Mouse (Mus musculus) heart, embryonic 14.5 days (tissue): ENCODE data around the gene Ptprn2. TPM values are rescaled to one million over a fixed set of nuclear protein-coding genes. Genes with fewer than 3 reads are reported as not detected.

ENCODE experiments used
- ATAC-seq: fragments of 200-750 bp; cut with Nextera tagmentation; 2 replicates; pipeline ENCODE4 v1.8.0; 2017; ENCODE audit warnings: low read depth, moderate TSS enrichment; ENCODE audit not compliant: insufficient number of reproducible peaks, insufficient read depth, low FRiP score
- H3K27ac ChIP-seq, 2 experiments: fragments of 200-500 bp in 1 of 2; fragments of 300-500 bp in 1 of 2; sonication (generic) in 1 of 2; replicated peaks in 1 of 2; 2 replicates each; pipeline ENCODE4 v1.5.1; 2012 to 2014; ENCODE audit warnings: low read depth in 2 of 2, low read length in 2 of 2, control low read depth in 1 of 2, mild to moderate bottlenecking in 1 of 2, mixed read lengths in 1 of 2; ENCODE audit not compliant: control insufficient read depth in 1 of 2, insufficient read depth in 1 of 2
- H3K27me3 ChIP-seq: fragments of 300-500 bp; sonication (generic); 2 replicates; pipeline ENCODE4 v1.6.1; 2014; ENCODE audit warnings: mild to moderate bottlenecking, low read length, control low read depth; ENCODE audit not compliant: control insufficient read depth, insufficient read depth
- H3K36me3 ChIP-seq: fragments of 300-500 bp; sonication (generic); 2 replicates; pipeline ENCODE4 v1.6.1; 2014; ENCODE audit warnings: mild to moderate bottlenecking, control low read depth, low read length, mixed read lengths; ENCODE audit not compliant: control insufficient read depth, insufficient read depth
- H3K4me1 ChIP-seq, 2 experiments: fragments of 200-500 bp in 1 of 2; fragments of 300-500 bp in 1 of 2; sonication (generic) in 1 of 2; 2 replicates each; pipeline ENCODE4 v1.6.1; 2012 to 2014; ENCODE audit warnings: low read length in 2 of 2, control low read depth in 1 of 2, mixed read lengths in 1 of 2; ENCODE audit not compliant: control insufficient read depth in 2 of 2, insufficient read depth in 2 of 2
- H3K4me2 ChIP-seq: fragments of 300-500 bp; sonication (generic); 2 replicates; pipeline ENCODE4 v1.6.1; 2014; ENCODE audit warnings: mild to moderate bottlenecking, low read length
- H3K4me3 ChIP-seq, 2 experiments: fragments of 200-500 bp in 1 of 2; fragments of 300-500 bp in 1 of 2; sonication (generic) in 1 of 2; 2 replicates each; pipeline ENCODE4 v1.5.1; 2012 to 2014; ENCODE audit warnings: low read length in 2 of 2, mild to moderate bottlenecking in 2 of 2, control low read depth in 1 of 2, low read depth in 1 of 2, moderate library complexity in 1 of 2; ENCODE audit not compliant: control insufficient read depth in 1 of 2, insufficient read depth in 1 of 2
- H3K9ac ChIP-seq: fragments of 300-500 bp; sonication (generic); 2 replicates; pipeline ENCODE4 v1.6.1; 2014; ENCODE audit warnings: mild to moderate bottlenecking, low read length
- H3K9me3 ChIP-seq: fragments of 300-500 bp; sonication (generic); 2 replicates; pipeline ENCODE4 v1.6.1; 2016; ENCODE audit warnings: low read length, control low read depth; ENCODE audit not compliant: control insufficient read depth
- WGBS: fragments of 180-500 bp; shearing (Covaris S2); extraction: QIAGEN DNeasy Blood & Tissue Kit; methylation state at CpG from one replicate; pipeline ENCODE4 v1.1.7; 2014; 5-methylcytosine and 5-hydroxymethylcytosine counted together
- polyA plus RNA-seq: library from polyadenylated mRNA; unstranded; fragments of >200 nt; fragmentation: Nextera tagmentation; extraction: Ambion mirVana; gene quantifications from 2 replicates; pipeline ENCODE4 v1.2.1, GENCODE M21; 2014

Gene Ptprn2
- polyA plus RNA-seq, 1 experiment from 2014 or later, result 0.20 TPM

DNA sequence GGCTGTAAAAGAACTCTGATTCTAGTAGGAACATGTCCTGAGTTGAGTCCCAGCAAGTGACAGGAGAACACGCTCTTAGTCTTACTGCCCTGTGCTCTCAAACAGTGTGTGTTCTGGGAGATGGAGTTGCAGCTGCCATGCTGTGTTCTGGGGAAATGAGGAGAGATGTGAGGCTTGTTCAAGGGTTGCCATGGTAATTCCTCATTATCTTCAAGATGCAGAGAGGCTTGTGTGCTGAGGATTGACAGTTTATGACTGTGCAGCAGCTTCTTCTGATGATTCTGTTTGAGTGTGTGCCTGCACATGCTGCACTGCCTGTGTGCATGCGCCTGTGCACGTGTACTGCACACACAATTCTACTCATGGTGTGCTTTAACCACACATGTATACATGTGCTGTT, 192.2 kb downstream of the Ptprn2 start:
- Histone ChIP-seq H3K9ac (no peak overlapping the region), H3K4me2 (no peak overlapping the region), H3K9me3 (no peaks in the 10 kb centered on the region), H3K27me3 (no peaks in the 10 kb centered on the region), H3K4me1 (no peaks in the 10 kb centered on the region), H3K36me3 (no peaks in the 10 kb centered on the region), H3K27ac (no peak overlapping the region), H3K4me3 (no peak overlapping the region)
- WGBS, result 72% methylated on average over 3 of the region's 3 CpGs
- no peak for ATAC-seq

DNA sequence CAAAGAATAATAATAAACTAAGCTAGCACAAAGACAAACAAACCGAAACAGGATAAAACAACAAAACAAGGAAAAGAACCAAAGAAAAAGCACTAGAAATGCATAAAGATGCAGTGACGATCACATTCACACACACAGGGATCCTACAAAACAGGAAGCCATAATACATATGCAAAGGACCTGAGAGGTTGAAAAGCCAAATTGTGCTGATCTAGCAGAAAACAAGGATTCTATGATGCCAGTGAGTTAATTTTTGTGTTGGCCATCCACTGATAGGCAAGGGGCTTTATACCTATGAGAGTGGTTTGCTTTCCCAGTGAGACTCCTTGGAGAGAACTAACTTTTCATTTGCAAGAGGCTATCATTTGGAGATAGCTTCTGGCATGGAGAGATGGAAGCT, 204.3 kb downstream of the Ptprn2 start:
- no peak for ATAC-seq
- Histone ChIP-seq H3K27me3 (no peaks in the 10 kb centered on the region), H3K27ac (no peak overlapping the region), H3K4me1 (no peaks in the 10 kb centered on the region), H3K4me3 (no peak overlapping the region), H3K36me3 (no peaks in the 10 kb centered on the region), H3K9me3 (no peaks in the 10 kb centered on the region), H3K9ac (no peak overlapping the region), H3K4me2 (no peak overlapping the region)
- WGBS, result 78% methylated on average over 2 of the region's 2 CpGs

DNA sequence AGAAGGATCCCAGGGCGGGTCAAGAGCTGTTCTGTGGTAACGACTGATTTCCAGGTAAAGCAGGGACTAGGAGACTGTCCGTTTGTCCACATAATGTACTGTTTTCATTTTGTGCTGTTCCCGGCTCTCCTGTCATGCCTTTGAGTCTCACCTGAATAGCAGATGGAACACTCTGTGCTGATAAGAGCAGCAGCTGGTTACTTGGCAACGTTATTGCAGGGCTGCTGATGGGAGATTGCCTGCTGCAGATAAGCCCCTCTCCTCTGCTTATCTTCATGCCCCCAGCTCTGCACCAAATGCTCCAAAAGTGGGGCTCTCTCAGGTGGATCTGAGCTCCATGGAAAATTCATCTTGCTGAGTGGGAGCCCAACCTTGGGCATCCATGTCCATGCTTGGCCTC, 224.0 kb downstream of the Ptprn2 start:
- Histone ChIP-seq H3K4me2 (no peak overlapping the region), H3K4me3 (no peak overlapping the region), H3K27me3 (no peaks in the 10 kb centered on the region), H3K9ac (no peak overlapping the region), H3K4me1 (no peaks in the 10 kb centered on the region), H3K36me3 (no peaks in the 10 kb centered on the region), H3K27ac (no peak overlapping the region), H3K9me3 (no peaks in the 10 kb centered on the region)
- 60% methylated on average over 5 of the region's 5 CpGs for WGBS
- ATAC-seq, result no peak

- ATAC-seq, result no peak
- no peak overlapping the region for H3K27ac ChIP-seq
Observed at GRCm38 (mm10) chr12:116710716-116711115, 225.2 kb downstream of the Ptprn2 start.

DNA sequence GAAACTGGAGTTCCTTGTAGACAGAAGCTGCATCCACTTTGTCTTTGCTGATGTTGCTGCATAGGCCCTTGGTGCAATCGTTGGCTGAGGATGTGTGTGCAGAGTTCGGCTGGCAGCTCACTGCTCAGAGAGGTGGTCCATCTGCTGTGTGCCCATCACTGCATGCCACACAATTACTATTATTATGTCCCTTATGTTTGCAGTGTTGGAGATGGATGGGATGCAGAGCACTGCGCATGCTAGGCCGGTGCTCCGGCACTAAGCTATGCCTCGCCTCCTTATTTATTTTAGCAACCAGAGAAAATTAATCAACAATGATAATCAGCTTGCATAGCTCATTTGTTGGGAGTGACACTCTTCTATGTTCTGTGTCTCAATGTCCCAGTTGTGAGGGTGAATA, 225.6 kb downstream of the Ptprn2 start:
- Histone ChIP-seq H3K4me1 (no peaks in the 10 kb centered on the region), H3K9me3 (no peaks in the 10 kb centered on the region), H3K27ac (no peak overlapping the region), H3K4me3 (no peak overlapping the region), H3K36me3 (no peaks in the 10 kb centered on the region), H3K4me2 (no peak overlapping the region), H3K27me3 (no peaks in the 10 kb centered on the region), H3K9ac (no peak overlapping the region)
- ATAC-seq, result no peak
- 85% methylated on average over 6 of the region's 6 CpGs for WGBS

More at GRCm38 (mm10) chr12:116710716-116711115, 225.2 kb downstream of the Ptprn2 start:
- Histone ChIP-seq H3K36me3 (no peaks in the 10 kb centered on the region), H3K4me3 (no peak overlapping the region), H3K9ac (no peak overlapping the region), H3K9me3 (no peaks in the 10 kb centered on the region), H3K27me3 (no peaks in the 10 kb centered on the region), H3K4me1 (no peaks in the 10 kb centered on the region), H3K4me2 (no peak overlapping the region)
- 66% methylated on average over 3 of the region's 3 CpGs for WGBS

GRCm38 (mm10) chr12:116713096-116713495, 227.6 kb downstream of the Ptprn2 start:
- no peaks in the 10 kb centered on the region for H3K4me1 ChIP-seq
- no peak overlapping the region for H3K4me3 ChIP-seq
- H3K27me3 ChIP-seq, result no peaks in the 10 kb centered on the region
- no peak for ATAC-seq
- H3K36me3 ChIP-seq, result no peaks in the 10 kb centered on the region
- no peaks in the 10 kb centered on the region for H3K9me3 ChIP-seq
- no peak overlapping the region for H3K4me2 ChIP-seq
- H3K9ac ChIP-seq, result no peak overlapping the region
- no peak overlapping the region for H3K27ac ChIP-seq

DNA sequence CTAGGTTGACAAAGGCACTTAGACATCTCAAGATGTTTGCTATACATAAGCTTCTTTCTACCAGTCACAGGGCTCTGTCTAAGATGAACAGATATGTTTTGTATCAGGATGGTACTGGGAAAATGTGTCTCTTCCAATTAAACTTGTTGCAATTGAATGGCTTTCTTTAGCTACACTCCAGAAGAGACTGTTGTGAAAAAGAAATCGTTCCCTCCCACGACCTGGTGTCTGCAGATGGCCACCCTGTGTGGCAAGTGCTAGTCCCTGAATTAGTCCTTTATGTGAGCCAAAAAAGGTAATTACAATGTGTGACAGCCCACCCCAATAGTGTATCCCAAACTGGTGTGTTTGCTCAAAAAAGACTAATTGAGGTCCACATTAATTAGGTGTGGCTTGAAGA, 235.5 kb downstream of the Ptprn2 start:
- H3K9me3 ChIP-seq, result no peaks in the 10 kb centered on the region
- 74% methylated on average over 2 of the region's 2 CpGs for WGBS
- no peak for ATAC-seq

GRCm38 (mm10) chr12:116740141-116740540, 254.6 kb downstream of the Ptprn2 start:
- no peaks in the 10 kb centered on the region for H3K9me3 ChIP-seq
- no peaks in the 10 kb centered on the region for H3K36me3 ChIP-seq
- no peaks in the 10 kb centered on the region for H3K27me3 ChIP-seq
- H3K4me1 ChIP-seq, result no peaks in the 10 kb centered on the region
- H3K27ac ChIP-seq, result no peak overlapping the region
- 85% methylated on average over 5 of the region's 5 CpGs for WGBS
- H3K4me2 ChIP-seq, result no peak overlapping the region
- H3K4me3 ChIP-seq, result no peak overlapping the region
- no peak overlapping the region for H3K9ac ChIP-seq
- ATAC-seq, result no peak

More for the DNA sequence above, 235.5 kb downstream of the Ptprn2 start:
- H3K36me3 ChIP-seq, result no peaks in the 10 kb centered on the region
- H3K27ac ChIP-seq, result no peak overlapping the region
- H3K27me3 ChIP-seq, result no peaks in the 10 kb centered on the region
- no peak overlapping the region for H3K4me3 ChIP-seq
- no peak overlapping the region for H3K4me2 ChIP-seq
- no peaks in the 10 kb centered on the region for H3K4me1 ChIP-seq
- H3K9ac ChIP-seq, result no peak overlapping the region
